Mouse (Mus musculus): ENCODE results near the gene Antxr2. TPM values are rescaled to one million over a fixed set of nuclear protein-coding genes. Genes with fewer than 3 reads are reported as not detected.

Gene Antxr2
- total RNA-seq, 1 experiment = 4.8 TPM

DNA sequence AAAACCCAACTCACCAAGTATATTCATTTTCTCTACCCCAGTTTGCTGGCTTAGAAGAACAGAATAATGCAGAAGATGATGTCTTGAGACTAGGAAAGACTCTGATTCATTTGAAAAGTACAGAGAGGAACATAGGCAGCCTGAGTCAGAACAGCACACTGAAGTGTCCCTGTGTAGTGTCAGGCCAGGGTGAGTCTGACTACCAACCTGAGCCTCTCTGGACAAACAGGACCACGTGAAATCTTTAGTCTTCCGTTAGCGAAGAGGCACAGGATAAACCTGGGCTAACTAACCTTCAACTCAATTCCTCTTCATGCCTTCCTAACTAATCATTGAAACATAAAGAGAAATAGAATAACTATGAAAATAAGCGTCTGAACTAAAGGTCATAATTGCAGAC, 9.3 kb downstream of the Antxr2 start:
- H3K36me3 ChIP-seq (ENCODE audit: control insufficient read depth, insufficient read depth, low read length, poor library complexity, severe bottlenecking) = no peaks in the 10 kb centered on the region
- in situ Hi-C loops (cut with MboI; ENCODE audit: low sequenced_read_pairs in 2 of 2, unreplicated experiment in 2 of 2) = no loop called here
- H3K4me1 ChIP-seq (ENCODE audit: control insufficient read depth in 2 of 2, insufficient read depth in 2 of 2, low read length in 2 of 2, poor library complexity in 1 of 2) = no peaks in the 10 kb centered on the region
- no peak overlapping the region for H3K4me3 ChIP-seq (ENCODE audit: insufficient read depth in 1 of 2, low read depth in 1 of 2, low read length in 2 of 2, poor library complexity in 1 of 2, severe bottlenecking in 1 of 2)
- H3K27ac ChIP-seq (ENCODE audit: insufficient read depth, low read depth, low read length, poor library complexity, severe bottlenecking) = no peak overlapping the region
- H3K9me3 ChIP-seq (ENCODE audit: control insufficient read depth, insufficient read depth, low read depth, low read length) = no peaks in the 10 kb centered on the region
- H3K9ac ChIP-seq (ENCODE audit: insufficient read depth, low read depth, low read length, poor library complexity, severe bottlenecking) = no peak overlapping the region
- no peak for TF ChIP-seq MAFK (IDR thresholded peaks at IDR 0.05; ENCODE audit: insufficient read depth, low read depth, low read length)
- TF ChIP-seq ZC3H11A (IDR thresholded peaks at IDR 0.05; ENCODE audit: borderline replicate concordance, low read depth, low read length) = no peak
- TF ChIP-seq ZNF384 (IDR thresholded peaks at IDR 0.05; ENCODE audit: low read depth, low read length) = no peak
- no peak for TF ChIP-seq CHD2 (IDR thresholded peaks at IDR 0.05; ENCODE audit: low read depth, low read length)
- TF ChIP-seq HCFC1 (IDR thresholded peaks at IDR 0.05; ENCODE audit: borderline replicate concordance, insufficient read depth, low read length) = no peak
- no peak for DNase-seq (ENCODE audit: low read depth, low spot score)

DNA sequence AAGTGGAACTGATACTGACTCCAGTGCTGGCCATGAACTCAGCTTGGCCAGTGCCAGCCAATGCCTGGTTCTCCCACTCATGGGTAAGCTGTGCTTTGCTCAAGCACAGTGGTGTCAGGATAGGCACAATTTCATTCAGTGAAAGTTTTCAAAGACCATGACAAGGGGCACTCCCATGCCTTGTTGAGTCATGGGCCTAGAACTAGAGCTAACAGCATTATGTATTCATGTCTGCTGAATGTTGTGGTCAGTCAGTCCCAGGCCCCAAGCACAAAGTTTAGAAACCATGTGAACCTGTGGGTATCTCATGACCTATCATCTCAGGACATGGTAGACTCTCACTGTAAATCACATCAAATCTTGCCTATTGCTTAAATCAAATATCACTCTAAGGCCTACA, 10.2 kb downstream of the Antxr2 start:
- no peak for DNase-seq (ENCODE audit: low read depth, low spot score)
- TF ChIP-seq ZNF384 (IDR thresholded peaks at IDR 0.05; ENCODE audit: low read depth, low read length) (no peak), HCFC1 (IDR thresholded peaks at IDR 0.05; ENCODE audit: borderline replicate concordance, insufficient read depth, low read length) (no peak), CHD2 (IDR thresholded peaks at IDR 0.05; ENCODE audit: low read depth, low read length) (no peak), MAFK (IDR thresholded peaks at IDR 0.05; ENCODE audit: insufficient read depth, low read depth, low read length) (no peak), ZC3H11A (IDR thresholded peaks at IDR 0.05; ENCODE audit: borderline replicate concordance, low read depth, low read length) (no peak)
- no peaks in the 10 kb centered on the region for H3K4me1 ChIP-seq (ENCODE audit: control insufficient read depth in 2 of 2, insufficient read depth in 2 of 2, low read length in 2 of 2, poor library complexity in 1 of 2)
- H3K9ac ChIP-seq (ENCODE audit: insufficient read depth, low read depth, low read length, poor library complexity, severe bottlenecking) = no peak overlapping the region
- no peak overlapping the region for H3K27ac ChIP-seq (ENCODE audit: insufficient read depth, low read depth, low read length, poor library complexity, severe bottlenecking)
- in situ Hi-C loops (cut with MboI; ENCODE audit: low sequenced_read_pairs in 2 of 2, unreplicated experiment in 2 of 2) = no loop called here
- no peaks in the 10 kb centered on the region for H3K36me3 ChIP-seq (ENCODE audit: control insufficient read depth, insufficient read depth, low read length, poor library complexity, severe bottlenecking)
- H3K4me3 ChIP-seq (ENCODE audit: insufficient read depth in 1 of 2, low read depth in 1 of 2, low read length in 2 of 2, poor library complexity in 1 of 2, severe bottlenecking in 1 of 2) = no peak overlapping the region
- H3K9me3 ChIP-seq (ENCODE audit: control insufficient read depth, insufficient read depth, low read depth, low read length) = no peaks in the 10 kb centered on the region

DNA sequence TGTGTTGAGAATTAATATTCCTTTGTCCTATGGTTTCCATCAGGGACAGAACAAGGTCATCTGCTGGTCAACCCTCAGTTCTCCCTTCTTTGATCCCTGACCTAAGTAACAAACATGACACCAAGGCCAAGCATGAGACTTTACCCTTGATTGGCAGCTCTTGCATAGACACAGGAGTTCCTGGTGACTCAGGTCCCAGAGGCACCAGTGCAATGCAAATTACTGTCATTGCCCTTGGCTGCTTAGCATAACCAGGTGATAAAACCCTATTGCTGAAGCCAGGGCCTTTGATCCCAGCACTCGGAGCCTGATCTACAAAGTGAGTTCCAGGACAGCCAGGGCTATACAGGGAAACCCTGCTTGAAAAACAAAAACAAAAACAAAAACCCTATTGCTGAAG, 11.4 kb downstream of the Antxr2 start:
- no peaks in the 10 kb centered on the region for H3K36me3 ChIP-seq (ENCODE audit: control insufficient read depth, insufficient read depth, low read length, poor library complexity, severe bottlenecking)
- no peak for TF ChIP-seq ZNF384 (IDR thresholded peaks at IDR 0.05; ENCODE audit: low read depth, low read length)
- TF ChIP-seq CHD2 (IDR thresholded peaks at IDR 0.05; ENCODE audit: low read depth, low read length) = no peak
- no peak for TF ChIP-seq HCFC1 (IDR thresholded peaks at IDR 0.05; ENCODE audit: borderline replicate concordance, insufficient read depth, low read length)
- TF ChIP-seq ZC3H11A (IDR thresholded peaks at IDR 0.05; ENCODE audit: borderline replicate concordance, low read depth, low read length) = no peak
- no peak for TF ChIP-seq MAFK (IDR thresholded peaks at IDR 0.05; ENCODE audit: insufficient read depth, low read depth, low read length)
- no peaks in the 10 kb centered on the region for H3K9me3 ChIP-seq (ENCODE audit: control insufficient read depth, insufficient read depth, low read depth, low read length)
- no peaks in the 10 kb centered on the region for H3K4me1 ChIP-seq (ENCODE audit: control insufficient read depth in 2 of 2, insufficient read depth in 2 of 2, low read length in 2 of 2, poor library complexity in 1 of 2)
- in situ Hi-C loops (cut with MboI; ENCODE audit: low sequenced_read_pairs in 2 of 2, unreplicated experiment in 2 of 2) = no loop called here
- no peak overlapping the region for H3K9ac ChIP-seq (ENCODE audit: insufficient read depth, low read depth, low read length, poor library complexity, severe bottlenecking)
- no peak overlapping the region for H3K4me3 ChIP-seq (ENCODE audit: insufficient read depth in 1 of 2, low read depth in 1 of 2, low read length in 2 of 2, poor library complexity in 1 of 2, severe bottlenecking in 1 of 2)
- DNase-seq (ENCODE audit: low read depth, low spot score) = no peak
- H3K27ac ChIP-seq (ENCODE audit: insufficient read depth, low read depth, low read length, poor library complexity, severe bottlenecking) = no peak overlapping the region

DNA sequence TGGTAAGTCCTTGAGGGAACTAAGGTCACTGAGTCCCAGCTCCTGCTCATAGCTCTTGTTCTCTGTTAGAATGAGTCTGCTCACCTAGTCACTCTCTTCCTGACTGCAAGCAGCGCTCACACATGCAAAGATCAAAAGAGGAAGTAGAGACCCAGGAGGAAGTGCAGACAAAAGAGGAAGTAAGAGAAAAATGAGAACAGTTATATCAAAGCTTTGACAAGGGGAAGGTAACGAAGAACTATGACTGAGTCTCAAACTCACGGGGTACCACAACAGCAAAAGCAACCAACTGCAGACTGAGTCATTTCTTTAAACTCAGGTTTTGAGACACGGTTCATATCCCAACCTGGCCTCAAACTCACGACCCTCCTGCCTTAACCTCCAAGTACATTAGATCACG, 12.7 kb downstream of the Antxr2 start:
- no peak for DNase-seq (ENCODE audit: low read depth, low spot score)
- Histone ChIP-seq H3K4me1 (ENCODE audit: control insufficient read depth in 2 of 2, insufficient read depth in 2 of 2, low read length in 2 of 2, poor library complexity in 1 of 2) (no peaks in the 10 kb centered on the region), H3K9ac (ENCODE audit: insufficient read depth, low read depth, low read length, poor library complexity, severe bottlenecking) (no peak overlapping the region), H3K4me3 (ENCODE audit: insufficient read depth in 1 of 2, low read depth in 1 of 2, low read length in 2 of 2, poor library complexity in 1 of 2, severe bottlenecking in 1 of 2) (no peak overlapping the region), H3K9me3 (ENCODE audit: control insufficient read depth, insufficient read depth, low read depth, low read length) (no peaks in the 10 kb centered on the region), H3K36me3 (ENCODE audit: control insufficient read depth, insufficient read depth, low read length, poor library complexity, severe bottlenecking) (no peaks in the 10 kb centered on the region), H3K27ac (ENCODE audit: insufficient read depth, low read depth, low read length, poor library complexity, severe bottlenecking) (no peak overlapping the region)
- TF ChIP-seq MAFK (IDR thresholded peaks at IDR 0.05; ENCODE audit: insufficient read depth, low read depth, low read length) = no peak
- TF ChIP-seq CHD2 (IDR thresholded peaks at IDR 0.05; ENCODE audit: low read depth, low read length) = no peak
- TF ChIP-seq HCFC1 (IDR thresholded peaks at IDR 0.05; ENCODE audit: borderline replicate concordance, insufficient read depth, low read length) = no peak
- no peak for TF ChIP-seq ZC3H11A (IDR thresholded peaks at IDR 0.05; ENCODE audit: borderline replicate concordance, low read depth, low read length)
- no peak for TF ChIP-seq ZNF384 (IDR thresholded peaks at IDR 0.05; ENCODE audit: low read depth, low read length)
- in situ Hi-C loops (cut with MboI; ENCODE audit: low sequenced_read_pairs in 2 of 2, unreplicated experiment in 2 of 2) = no loop called here

Measured in ES-E14 (cell line).